ENCODE assay signal across 8 mouse cellular contexts in genomic region chr13:34154931-34155272, GRCm38 (mm10). TPM values are rescaled to one million over a fixed set of nuclear protein-coding genes. Genes with fewer than 3 reads are reported as not detected.
DNase-seq lines count a peak whose midpoint lies in the region; ATAC-seq lines count a peak whose summit lies in the region.

No protein-coding gene starts in this region.

- H3K4me1 ChIP-seq in forebrain, embryonic 15.5 days = peaks cover 41% of the 10 kb centered on the region
- H3K4me1 ChIP-seq in limb, embryonic 12.5 days (replicated peaks) = peaks cover 14% of the 10 kb centered on the region
- peaks cover 33% of the 10 kb centered on the region for H3K4me1 ChIP-seq in midbrain, embryonic 13.5 days (replicated peaks)
- H3K4me1 ChIP-seq in stomach, embryonic 14.5 days (ENCODE audit: control insufficient read depth, insufficient read depth, low read length) = peaks cover 10% of the 10 kb centered on the region; the same call in 1 of the 2 replicates

- peak overlapping the region; percentile 27 for H3K9ac ChIP-seq in forebrain, embryonic 15.5 days (replicated peaks)
- no peak overlapping the region for H3K9ac ChIP-seq in limb, embryonic 12.5 days (replicated peaks)
- H3K9ac ChIP-seq in midbrain, embryonic 13.5 days (replicated peaks) = no peak overlapping the region
- no peak overlapping the region for H3K9ac ChIP-seq in stomach, embryonic 14.5 days (replicated peaks; ENCODE audit: low read depth, low read length)

- no peak for ATAC-seq in forebrain, embryonic 15.5 days (replicated peaks)
- peak; percentile 79 for ATAC-seq in inflammation-experienced regulatory T-cells, adult 6 months
- no peak for ATAC-seq in limb, embryonic 12.5 days (ENCODE audit: insufficient number of reproducible peaks, insufficient read depth, low FRiP score, low TSS enrichment, low read depth)
- 0 out of 2 replicates have a peak, but pooled peaks have one; percentile 5 for ATAC-seq in midbrain, embryonic 13.5 days
- ATAC-seq in stomach, embryonic 14.5 days (ENCODE audit: insufficient number of reproducible peaks, insufficient read depth, low FRiP score, low read depth) = no peak

- no peaks in the 10 kb centered on the region for H3K27me3 ChIP-seq in forebrain, embryonic 15.5 days
- 0 out of 2 replicates have a peak, but pooled peaks cover 4% of the 10 kb centered on the region for H3K27me3 ChIP-seq in limb, embryonic 12.5 days
- H3K27me3 ChIP-seq in midbrain, embryonic 13.5 days = no peaks in the 10 kb centered on the region
- no peaks in the 10 kb centered on the region for H3K27me3 ChIP-seq in stomach, embryonic 14.5 days (ENCODE audit: control insufficient read depth, insufficient read depth, low read length)

- H3K4me3 ChIP-seq in forebrain, embryonic 15.5 days = peak overlapping the region; percentile 26
- no peak overlapping the region for H3K4me3 ChIP-seq in limb, embryonic 12.5 days (replicated peaks)
- H3K4me3 ChIP-seq in midbrain, embryonic 13.5 days (replicated peaks) = 0 out of 2 replicates have a peak overlapping the region, but pooled peaks have one; percentile 12
- 0 out of 2 replicates have a peak overlapping the region, but pooled peaks have one; percentile 3 for H3K4me3 ChIP-seq in stomach, embryonic 14.5 days (ENCODE audit: low read depth, low read length)

- peak overlapping the region; percentile 92 for H3K27ac ChIP-seq in forebrain, embryonic 15.5 days (replicated peaks)
- no peak overlapping the region for H3K27ac ChIP-seq in limb, embryonic 12.5 days
- H3K27ac ChIP-seq in midbrain, embryonic 13.5 days = peak overlapping the region; percentile 74
- H3K27ac ChIP-seq in stomach, embryonic 14.5 days (ENCODE audit: low read length) = no peak overlapping the region

- H3K36me3 ChIP-seq in forebrain, embryonic 15.5 days = no peaks in the 10 kb centered on the region
- H3K36me3 ChIP-seq in limb, embryonic 12.5 days = no peaks in the 10 kb centered on the region
- no peaks in the 10 kb centered on the region for H3K36me3 ChIP-seq in midbrain, embryonic 13.5 days
- no peaks in the 10 kb centered on the region for H3K36me3 ChIP-seq in stomach, embryonic 14.5 days (ENCODE audit: control insufficient read depth, insufficient read depth, low read length)

- DNase-seq in right cerebral cortex, adult 18-20 months = peak; percentile 69
- no peak for DNase-seq in right cerebral cortex, postnatal 25 days
- DNase-seq in cerebellum, adult 18-20 months = peak; percentile 76 to 77

- 25% methylated on average over 3 of the region's 3 CpGs for WGBS in forebrain, embryonic 15.5 days
- 21% methylated on average over 3 of the region's 3 CpGs for WGBS in limb, embryonic 12.5 days
- 33% methylated on average over 3 of the region's 3 CpGs for WGBS in midbrain, embryonic 13.5 days
- WGBS in stomach, embryonic 14.5 days = 37% methylated on average over 3 of the region's 3 CpGs

- peak overlapping the region; percentile 37 for H3K4me2 ChIP-seq in forebrain, embryonic 15.5 days (replicated peaks)
- peak overlapping the region; percentile 4; the same call in 1 of the 2 replicates for H3K4me2 ChIP-seq in limb, embryonic 12.5 days
- peak overlapping the region; percentile 39 for H3K4me2 ChIP-seq in midbrain, embryonic 13.5 days (replicated peaks)
- peak overlapping the region; percentile 20; the same call in 1 of the 2 replicates for H3K4me2 ChIP-seq in stomach, embryonic 14.5 days (replicated peaks; ENCODE audit: low read depth, low read length)

- H3K9me3 ChIP-seq in forebrain, embryonic 15.5 days = no peaks in the 10 kb centered on the region
- H3K9me3 ChIP-seq in limb, embryonic 12.5 days = no peaks in the 10 kb centered on the region
- H3K9me3 ChIP-seq in midbrain, embryonic 13.5 days = no peaks in the 10 kb centered on the region
- no peaks in the 10 kb centered on the region for H3K9me3 ChIP-seq in stomach, embryonic 14.5 days (ENCODE audit: control insufficient read depth, low read depth, low read length)

RNA-seq across cellular contexts. Expression of gene Psmg4, which starts 7.9 kb away (rescaled TPM):
- 97.3 and 105 TPM in 2 replicates for polyA plus RNA-seq in forebrain, embryonic 15.5 days (2015; fragmentation: Nextera tagmentation; extraction: Ambion mirVana)
- 10 to 100 TPM; 42.5 to 48.6 (median 45.6) TPM for polyA plus RNA-seq in inflammation-experienced regulatory T-cells, adult 6 months (2017; shearing (Covaris generic))
- 102 and 106 TPM in 2 replicates for polyA plus RNA-seq in limb, embryonic 12.5 days (2016; fragmentation: Nextera tagmentation; extraction: Ambion mirVana)
- 92.5 and 94.6 TPM in 2 replicates for polyA plus RNA-seq in midbrain, embryonic 13.5 days (2015; fragmentation: Nextera tagmentation; extraction: Ambion mirVana)
- 84.8 and 86.6 TPM in 2 replicates for polyA plus RNA-seq in stomach, embryonic 14.5 days (2014; fragmentation: Nextera tagmentation; extraction: Ambion mirVana)

RNA-seq across cellular contexts. Expression of gene Tubb2b, which starts 24.6 kb away (rescaled TPM):
- polyA plus RNA-seq in forebrain, embryonic 15.5 days (2015; fragmentation: Nextera tagmentation; extraction: Ambion mirVana) = 920 and 926 TPM in 2 replicates
- 1 to 10 TPM in 2 of 3 experiments, not detected in 1; 1.7 to 2.0 TPM for polyA plus RNA-seq in inflammation-experienced regulatory T-cells, adult 6 months (2017; shearing (Covaris generic))
- polyA plus RNA-seq in limb, embryonic 12.5 days (2016; fragmentation: Nextera tagmentation; extraction: Ambion mirVana) = 25.6 and 27.1 TPM in 2 replicates
- 833 and 846 TPM in 2 replicates for polyA plus RNA-seq in midbrain, embryonic 13.5 days (2015; fragmentation: Nextera tagmentation; extraction: Ambion mirVana)
- 32.1 and 34.2 TPM in 2 replicates for polyA plus RNA-seq in stomach, embryonic 14.5 days (2014; fragmentation: Nextera tagmentation; extraction: Ambion mirVana)

Comparison
In these comparisons a context has a peak if more than half of its experiments do, and no peak if none do; other contexts are left out.
1. ATAC-seq: peak in inflammation-experienced regulatory T-cells, adult 6 months (single experiment) and midbrain, embryonic 13.5 days (single experiment); none in forebrain, embryonic 15.5 days (single experiment), limb, embryonic 12.5 days (single experiment) and stomach, embryonic 14.5 days (single experiment).
2. H3K27ac ChIP-seq: peak in forebrain, embryonic 15.5 days (single experiment) and midbrain, embryonic 13.5 days (single experiment); none in limb, embryonic 12.5 days (single experiment) and stomach, embryonic 14.5 days (single experiment).
3. RNA of gene Tubb2b, which starts 24.6 kb away (polyA plus RNA-seq): 920 to 926 TPM in forebrain, embryonic 15.5 days and 833 to 846 TPM in midbrain, embryonic 13.5 days; 32.1 to 34.2 TPM in stomach, embryonic 14.5 days, 25.6 to 27.1 TPM in limb, embryonic 12.5 days and 1.7 to 2.0 TPM in inflammation-experienced regulatory T-cells, adult 6 months; every median in the first group is over 10 times any median in the second.
4. Peak in every context shown above with its lines, with median percentiles within 50 percentile points of each other: H3K4me2 ChIP-seq.